Mouse (Mus musculus) kidney, postnatal 36 days (tissue): ENCODE data around the gene Slc22a2.
A peak's percentile ranks its signal among the peaks of the same experiment; 100 is the strongest.

Experiments used
- DNase-seq, 2 experiments: peaks; one replicate each; pipeline ENCODE4 v3.0.0; 2021 to 2022; ENCODE audit warnings: mixed read lengths in 2 of 2

Slc22a2 gene

GRCm38 (mm10) chr17:12583991-12584390 lies at the start of gene Slc22a2:
Slc22a2 (plus strand) TSS chr17:12584132.
- peak; percentile 69 to 72 for DNase-seq

- DNase-seq = peak; percentile 84 to 86
These were observed 49.4 kb upstream of the Slc22a2 start for GRCm38 (mm10) chr17:12534353-12535145.

GRCm38 (mm10) chr17:12562215-12562614 lies 21.7 kb upstream of the Slc22a2 start:
- peak in 1 of 2 experiments; percentile 41 for DNase-seq

DNA sequence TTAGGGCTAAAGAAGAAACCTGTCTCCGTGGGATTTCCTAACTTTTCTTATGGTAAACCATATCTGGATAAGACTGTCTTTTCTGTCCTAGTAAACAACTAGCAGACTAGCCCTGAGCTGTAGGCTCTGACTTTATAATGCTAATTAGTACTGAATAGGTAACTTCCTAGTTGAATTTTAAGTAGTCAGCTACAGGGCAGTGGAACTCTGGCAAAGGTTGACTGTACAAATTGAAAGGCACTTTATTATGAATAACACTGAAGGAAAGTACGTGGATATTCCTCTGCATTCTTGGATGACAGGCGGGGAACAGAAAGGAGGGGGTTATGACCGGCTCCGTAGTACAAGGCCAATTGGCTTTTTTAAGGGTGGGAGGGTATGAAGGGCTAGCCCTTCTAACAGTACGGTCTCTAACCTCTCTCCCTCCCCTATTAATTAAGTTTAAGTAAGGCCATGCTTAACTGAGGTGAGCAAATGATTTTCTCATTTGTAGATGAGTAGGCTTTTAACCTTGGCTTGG lies 19.4 kb upstream of the Slc22a2 start:
- peak in 1 of 2 experiments; percentile 60 for DNase-seq

- DNase-seq = no peak
These were observed 18.5 kb upstream of the Slc22a2 start for GRCm38 (mm10) chr17:12565443-12565842.

DNA sequence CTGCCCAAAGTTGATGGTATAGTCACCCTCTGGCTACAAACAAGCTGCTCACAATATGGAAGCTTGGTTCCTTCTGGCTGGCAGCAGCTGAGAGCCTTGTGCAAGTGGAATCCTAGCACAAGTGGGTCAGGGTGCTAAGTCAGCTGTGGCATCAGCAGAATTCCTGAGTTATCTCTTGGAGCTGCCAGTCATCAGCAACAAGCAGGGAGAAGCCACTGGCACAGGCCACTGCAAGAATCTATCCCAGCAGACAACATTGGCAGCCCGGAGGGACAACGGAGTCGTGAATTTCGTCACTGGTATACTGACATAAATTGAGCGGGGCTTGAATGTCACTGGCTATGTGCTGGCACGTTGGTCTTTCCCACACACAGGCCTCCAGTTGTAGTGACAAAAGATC lies 12.6 kb upstream of the Slc22a2 start:
- no peak for DNase-seq

- no peak for DNase-seq
These were observed 11.9 kb upstream of the Slc22a2 start for GRCm38 (mm10) chr17:12571924-12572463.

GRCm38 (mm10) chr17:12575391-12575790 lies 8.5 kb upstream of the Slc22a2 start:
- no peak for DNase-seq

GRCm38 (mm10) chr17:12577096-12577495 lies 6.8 kb upstream of the Slc22a2 start:
- no peak for DNase-seq

DNA sequence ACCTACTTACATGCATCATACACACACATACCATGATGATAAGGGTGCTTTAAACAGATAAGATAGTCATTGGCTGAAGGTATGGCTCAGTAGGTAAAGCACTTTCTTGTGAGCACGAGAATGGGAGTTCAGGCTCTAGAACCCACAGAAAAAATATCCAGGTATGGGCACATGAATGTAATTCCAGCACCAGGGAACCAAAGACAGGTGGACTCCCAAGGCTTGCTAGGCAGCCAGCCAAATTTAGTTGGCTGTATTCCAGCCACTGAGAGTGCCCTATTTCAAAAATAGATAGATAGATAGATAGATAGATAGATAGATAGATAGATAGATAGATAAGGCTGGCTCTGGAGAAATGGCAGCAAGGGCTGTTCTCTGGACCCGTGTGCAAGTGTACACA lies 1.4 kb downstream of the Slc22a2 start:
- DNase-seq = peak in 1 of 2 experiments; percentile 73

DNA sequence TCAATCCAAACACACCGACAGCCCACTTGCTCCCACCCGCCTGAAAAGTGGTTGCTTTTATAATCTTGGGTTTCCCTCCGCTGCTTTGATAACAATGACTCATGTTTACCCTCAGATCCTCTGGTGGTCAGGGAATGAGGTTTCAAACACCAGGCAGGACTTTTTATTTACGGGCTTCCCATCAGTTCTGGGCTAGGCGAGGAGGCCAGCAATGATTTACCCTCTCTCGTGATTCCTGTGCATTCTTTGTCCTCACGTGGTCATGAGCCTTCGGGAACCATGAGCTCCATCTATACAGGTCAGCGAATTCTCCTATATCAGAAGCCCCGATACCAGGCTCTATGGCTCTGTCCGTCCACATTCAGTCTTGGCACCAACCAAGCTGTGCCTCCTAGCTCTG lies 3.0 kb downstream of the Slc22a2 start:
- peak in 1 of 2 experiments; percentile 46 for DNase-seq

DNA sequence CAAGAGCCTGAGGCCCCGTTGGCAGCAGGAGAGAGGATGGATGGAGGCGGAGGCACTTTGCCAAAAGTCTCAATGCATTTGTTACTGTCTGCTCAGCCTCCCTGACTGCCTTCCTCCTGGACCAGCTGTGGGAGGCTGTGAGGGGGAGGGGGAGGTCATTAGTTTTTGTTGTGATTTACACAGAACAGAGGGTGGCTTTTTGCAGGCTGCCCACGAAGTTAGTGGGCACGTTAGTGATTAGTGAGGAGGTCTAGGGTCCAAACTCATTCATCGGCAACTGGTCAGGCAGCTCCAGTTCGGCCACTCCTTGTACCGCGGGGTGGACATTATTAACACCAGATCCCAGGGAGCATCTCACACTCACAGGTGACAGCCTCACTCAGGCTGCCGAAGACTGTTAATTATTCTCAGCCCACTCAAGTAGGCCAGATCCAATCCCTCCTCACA lies 4.9 kb downstream of the Slc22a2 start:
- peak in 1 of 2 experiments; percentile 53 for DNase-seq

DNA sequence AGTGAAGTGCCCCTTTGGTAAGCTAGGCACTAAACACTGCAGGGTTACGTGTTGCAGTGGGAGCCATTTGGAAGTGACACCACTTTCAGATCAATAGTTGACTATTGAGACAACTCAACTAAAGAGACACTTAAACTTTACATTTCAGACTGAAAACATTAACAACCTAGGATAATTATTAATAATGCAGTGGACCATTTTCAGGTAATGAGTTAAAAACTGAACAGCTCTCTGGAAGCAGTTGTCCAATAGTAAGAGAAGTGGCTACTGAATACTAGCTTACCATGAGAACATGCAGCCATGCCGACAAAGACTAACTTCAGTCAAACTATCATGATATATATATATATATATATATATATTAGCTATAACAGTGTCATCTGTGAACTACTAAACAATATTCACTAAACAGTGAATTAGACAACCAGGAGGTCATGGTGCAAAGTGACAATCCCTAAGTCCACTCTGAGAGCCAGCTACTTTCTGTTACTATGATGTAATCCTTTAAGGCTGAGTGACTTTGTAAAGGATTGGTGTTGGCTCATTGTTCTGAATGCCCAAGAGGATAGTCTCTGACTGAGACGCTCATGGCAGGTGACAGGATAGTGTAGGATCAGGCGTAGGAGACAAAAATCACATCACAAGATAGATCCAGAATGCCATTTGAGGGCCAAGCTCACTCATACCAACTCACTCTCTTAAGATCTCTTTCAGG lies 7.1 kb downstream of the Slc22a2 start:
- peak in 1 of 2 experiments; percentile 55 for DNase-seq

DNA sequence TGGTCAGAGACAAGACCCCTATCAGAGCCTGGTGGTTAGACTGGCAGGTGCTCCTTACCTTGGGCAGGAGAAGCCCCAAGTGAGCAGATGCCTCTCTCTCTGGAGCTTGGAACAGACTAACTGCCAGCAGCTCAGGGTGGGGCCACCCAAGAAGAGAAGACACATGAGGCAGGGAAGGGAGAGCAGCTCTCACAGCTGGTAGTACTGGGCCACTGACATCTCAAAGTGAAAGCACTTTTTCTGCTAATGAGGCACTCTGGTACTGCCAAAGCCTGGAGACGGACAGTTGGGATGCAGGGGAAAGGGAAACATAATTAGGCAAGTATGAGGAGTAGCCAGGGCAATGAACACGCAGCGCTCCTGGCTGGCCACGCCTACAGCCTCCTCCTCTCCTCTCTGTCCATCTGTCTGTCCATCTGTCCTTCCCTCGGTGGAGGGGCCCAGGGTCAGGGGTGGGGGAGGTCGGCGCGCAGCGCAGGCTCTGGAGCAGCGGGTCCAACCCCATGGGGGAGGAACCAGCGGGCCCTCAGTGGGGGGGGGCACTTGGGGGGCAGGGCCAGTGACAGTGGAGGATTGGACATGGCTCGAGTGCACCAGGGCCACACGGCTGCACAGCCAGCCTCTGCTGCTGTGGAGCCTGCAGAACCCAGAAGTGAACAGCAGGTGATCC lies 12.0 kb downstream of the Slc22a2 start:
- DNase-seq = no peak

GRCm38 (mm10) chr17:12606634-12607033 lies 22.7 kb downstream of the Slc22a2 start:
- DNase-seq = no peak

DNA sequence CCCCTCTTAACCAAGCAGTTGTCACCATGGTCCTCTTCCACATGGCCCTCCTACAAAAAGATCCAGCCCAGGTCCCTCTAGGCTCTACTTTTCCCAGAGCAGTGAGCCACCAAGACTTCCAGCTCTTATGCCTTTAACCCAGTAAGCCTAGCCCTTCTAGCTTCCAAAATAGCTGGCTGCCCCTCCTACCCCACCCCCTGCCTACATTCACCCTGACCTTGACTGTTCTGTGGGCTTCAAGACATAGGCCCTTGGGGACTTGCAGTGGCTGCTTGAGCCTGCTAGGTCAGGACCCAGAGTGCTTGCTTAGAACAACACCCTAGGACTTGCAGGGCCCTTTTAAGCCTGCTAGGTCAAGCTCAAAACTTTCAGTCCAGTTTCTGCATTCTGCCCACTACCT lies 23.3 kb downstream of the Slc22a2 start:
- peak in 1 of 2 experiments; percentile 41 for DNase-seq

- DNase-seq = no peak
These were observed 30.8 kb downstream of the Slc22a2 start for GRCm38 (mm10) chr17:12614511-12615385.

DNA sequence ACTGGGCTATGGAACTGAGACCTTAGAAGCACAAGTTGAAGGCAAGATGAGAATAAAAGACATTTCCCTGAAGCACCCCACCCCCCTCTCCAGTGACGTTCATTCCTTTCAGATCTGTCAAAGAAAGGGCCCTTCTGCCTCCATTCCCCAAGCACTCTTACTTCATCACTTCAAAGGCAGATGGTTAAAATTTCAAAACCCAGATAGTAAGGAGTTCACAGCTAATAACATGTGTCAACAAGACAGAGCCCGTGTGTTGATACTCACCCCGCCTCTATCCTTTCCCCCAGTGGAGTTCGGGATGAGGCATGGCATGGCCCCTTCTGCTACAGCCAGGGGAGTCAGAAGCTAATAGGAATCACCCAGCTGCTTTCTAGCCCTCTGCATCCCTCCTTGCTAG lies 31.5 kb downstream of the Slc22a2 start:
- no peak for DNase-seq

DNA sequence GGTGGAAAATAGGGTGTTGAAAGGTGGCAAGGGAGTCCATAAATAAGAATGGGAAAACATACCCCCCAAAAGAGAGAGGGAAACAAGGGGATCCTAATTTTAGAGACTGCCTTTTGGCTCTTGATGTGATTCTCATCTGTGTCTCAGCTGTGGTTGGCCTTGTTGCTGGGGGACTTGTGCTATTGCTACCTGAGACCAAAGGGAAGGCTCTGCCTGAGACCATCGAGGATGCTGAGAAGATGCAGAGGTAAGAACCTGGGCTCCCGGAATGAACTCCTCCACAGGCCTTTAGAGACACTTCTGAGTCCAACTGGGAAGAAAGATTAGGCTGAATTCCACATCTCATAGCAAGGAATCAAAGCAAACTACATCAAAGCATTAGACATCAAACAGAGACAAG lies 35.7 kb downstream of the Slc22a2 start:
- DNase-seq = no peak

DNA sequence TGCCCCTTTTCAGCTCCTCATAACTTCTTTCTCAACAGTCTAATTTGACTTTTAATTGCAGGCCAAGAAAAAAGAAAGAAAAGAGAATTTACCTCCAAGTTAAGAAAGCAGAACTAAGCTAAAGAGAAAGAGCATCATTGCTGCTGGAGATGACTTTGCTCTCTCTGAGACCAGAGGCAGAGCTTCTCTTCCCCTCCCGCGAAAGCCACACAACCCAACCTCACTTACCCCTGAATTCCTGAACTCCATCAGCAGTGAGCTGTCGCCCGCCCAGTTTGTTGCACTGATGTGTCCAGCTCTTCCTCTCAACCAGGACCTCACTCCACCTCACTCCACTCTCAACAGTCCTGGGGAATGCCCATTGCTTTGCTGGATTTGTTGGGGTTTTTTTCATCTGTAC lies 44.1 kb downstream of the Slc22a2 start:
- DNase-seq = no peak

DNA sequence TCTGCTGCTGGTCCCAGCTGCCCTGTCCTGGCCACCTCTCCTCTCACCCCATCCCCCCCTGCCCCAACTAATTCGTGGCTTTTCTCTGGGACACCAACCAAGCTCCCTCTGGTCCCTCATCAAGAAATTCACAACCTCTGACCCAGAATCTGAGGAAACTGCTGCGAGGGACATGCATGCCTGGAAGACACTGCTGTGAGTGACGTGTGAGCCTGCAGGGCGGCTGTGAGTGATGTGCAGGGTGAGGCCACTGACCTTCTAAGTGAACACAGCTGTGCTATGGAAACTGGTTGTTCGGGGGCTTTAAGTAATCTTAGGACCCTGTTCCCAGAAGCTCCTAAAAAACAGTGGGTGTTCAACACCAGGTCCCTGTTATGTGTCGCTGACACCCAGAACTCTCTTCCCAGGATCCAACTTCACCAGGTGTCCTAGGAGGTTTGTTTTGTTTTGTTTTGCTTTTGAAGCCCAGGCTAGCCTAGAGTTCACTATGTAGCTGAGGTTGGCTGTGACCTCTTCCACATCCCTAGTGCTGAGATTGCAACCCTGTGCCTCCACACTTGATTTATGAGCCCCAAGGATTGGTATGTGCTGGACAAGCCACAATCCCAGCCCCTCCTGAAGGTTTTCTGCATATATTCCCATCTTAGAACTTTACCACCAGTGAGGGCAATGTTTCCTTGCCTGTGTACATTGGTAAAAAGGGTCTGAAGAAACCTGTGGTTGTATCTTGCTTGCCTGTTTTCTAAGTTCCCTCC lies 47.2 kb downstream of the Slc22a2 start:
- no peak for DNase-seq
